Mouse (Mus musculus) cortical plate, adult 2 months (tissue): ENCODE data around the gene Keap1. TPM values are rescaled to one million over a fixed set of nuclear protein-coding genes. Genes with fewer than 3 reads are reported as not detected.
"Not testable (repeated sequence)": the region's sequence is repeated elsewhere in the genome, so short reads cannot be mapped to it uniquely, and the experiment has no call there.

Source experiments
- H3K27ac ChIP-seq: fragments of 200-500 bp; 2 replicates; pipeline ENCODE4 v1.5.1; 2012; ENCODE audit warnings: low read length, control low read depth, inconsistent platforms; ENCODE audit not compliant: insufficient read depth
- H3K4me1 ChIP-seq: fragments of 200-500 bp; 2 replicates; pipeline ENCODE4 v1.6.1; 2011; ENCODE audit warnings: low read length; ENCODE audit not compliant: control insufficient read depth, insufficient read depth
- H3K4me3 ChIP-seq: fragments of 200-500 bp; 2 replicates; pipeline ENCODE4 v1.5.1; 2011; ENCODE audit warnings: mild to moderate bottlenecking, low read length, control low read depth; ENCODE audit not compliant: insufficient read depth
- CTCF ChIP-seq: fragments of 200-500 bp; IDR thresholded peaks from 2 replicates; pipeline ENCODE4 v1.5.1; 2011; ENCODE audit warnings: mild to moderate bottlenecking, control low read depth, low read length; ENCODE audit not compliant: insufficient read depth; ENCODE audit errors: extremely low read depth
- POLR2A ChIP-seq: fragments of 200-500 bp; IDR thresholded peaks from 2 replicates; pipeline ENCODE4 v1.6.1; 2011; ENCODE audit warnings: mild to moderate bottlenecking, low read length, control low read depth; ENCODE audit not compliant: insufficient read depth; ENCODE audit errors: extremely low read depth
- polyA plus RNA-seq: library from polyadenylated mRNA; depleted of rRNA; stranded (reverse); fragments of >200 nt; gene quantifications from 2 replicates; pipeline ENCODE4 v1.2.3, GENCODE M21; 2012

Gene Keap1
- polyA plus RNA-seq, 1 experiment = 62.3 TPM

DNA sequence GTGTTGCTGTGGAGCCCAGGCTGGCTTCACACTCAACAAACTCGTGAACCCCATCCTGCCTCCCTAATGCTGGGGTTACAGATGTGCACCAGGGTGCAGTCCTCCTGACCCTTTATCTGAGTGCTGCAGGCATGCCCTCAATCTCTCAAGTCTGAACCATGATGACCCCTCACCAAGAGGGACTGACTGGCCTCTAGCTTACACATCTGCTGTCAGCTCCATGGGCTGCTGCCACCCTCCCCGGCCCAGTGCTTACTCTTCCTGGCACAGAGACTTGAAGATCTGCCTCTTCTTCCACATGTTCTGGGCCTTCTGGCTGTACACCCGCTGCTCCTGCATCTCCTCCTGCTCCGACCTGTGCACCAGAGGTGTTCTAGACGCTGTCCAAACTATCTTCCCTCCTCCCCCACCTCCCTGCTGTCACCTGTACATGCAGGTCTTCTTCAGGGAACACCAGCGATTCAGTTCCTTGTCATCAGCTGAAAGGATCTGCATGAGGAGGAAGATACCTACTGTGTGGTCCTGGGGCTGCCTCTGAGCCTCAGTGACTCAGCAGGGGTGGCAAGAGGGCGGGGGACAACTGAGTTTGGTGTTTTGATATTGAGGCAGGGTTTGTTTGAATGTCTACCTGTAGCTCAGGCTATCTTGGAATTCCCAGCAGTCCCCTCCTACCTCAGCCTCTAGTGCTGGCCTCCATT, 36.0 kb upstream of the Keap1 start:
- Histone ChIP-seq H3K4me1 (no peaks in the 10 kb centered on the region), H3K4me3 (no peak overlapping the region), H3K27ac (no peak overlapping the region)
- TF ChIP-seq CTCF = no peak
- 0 out of 2 replicates have a peak, but pooled peaks have one; percentile 42 for TF ChIP-seq POLR2A

DNA sequence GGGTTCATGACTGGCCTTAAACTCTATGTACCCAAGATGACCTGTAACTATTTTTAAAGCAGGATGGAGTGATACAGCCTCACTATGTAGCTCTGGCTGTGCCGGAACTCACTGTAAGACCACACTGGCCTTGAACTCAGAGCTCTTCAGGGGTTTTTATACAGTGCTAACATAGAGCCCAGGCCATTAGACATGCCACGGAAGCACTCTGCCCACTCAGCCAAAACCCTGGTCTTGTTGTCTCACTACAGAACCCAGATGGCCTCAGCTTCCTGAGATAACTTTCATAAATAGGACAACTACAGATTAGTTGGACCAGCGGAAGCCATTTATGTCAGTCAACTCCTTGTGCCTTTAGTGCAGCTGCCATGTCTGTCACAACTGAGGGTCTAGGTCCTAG, 35.2 kb upstream of the Keap1 start:
- no peak for TF ChIP-seq POLR2A
- TF ChIP-seq CTCF = no peak
- Histone ChIP-seq H3K4me3 (no peak overlapping the region), H3K27ac (no peak overlapping the region), H3K4me1 (no peaks in the 10 kb centered on the region)

DNA sequence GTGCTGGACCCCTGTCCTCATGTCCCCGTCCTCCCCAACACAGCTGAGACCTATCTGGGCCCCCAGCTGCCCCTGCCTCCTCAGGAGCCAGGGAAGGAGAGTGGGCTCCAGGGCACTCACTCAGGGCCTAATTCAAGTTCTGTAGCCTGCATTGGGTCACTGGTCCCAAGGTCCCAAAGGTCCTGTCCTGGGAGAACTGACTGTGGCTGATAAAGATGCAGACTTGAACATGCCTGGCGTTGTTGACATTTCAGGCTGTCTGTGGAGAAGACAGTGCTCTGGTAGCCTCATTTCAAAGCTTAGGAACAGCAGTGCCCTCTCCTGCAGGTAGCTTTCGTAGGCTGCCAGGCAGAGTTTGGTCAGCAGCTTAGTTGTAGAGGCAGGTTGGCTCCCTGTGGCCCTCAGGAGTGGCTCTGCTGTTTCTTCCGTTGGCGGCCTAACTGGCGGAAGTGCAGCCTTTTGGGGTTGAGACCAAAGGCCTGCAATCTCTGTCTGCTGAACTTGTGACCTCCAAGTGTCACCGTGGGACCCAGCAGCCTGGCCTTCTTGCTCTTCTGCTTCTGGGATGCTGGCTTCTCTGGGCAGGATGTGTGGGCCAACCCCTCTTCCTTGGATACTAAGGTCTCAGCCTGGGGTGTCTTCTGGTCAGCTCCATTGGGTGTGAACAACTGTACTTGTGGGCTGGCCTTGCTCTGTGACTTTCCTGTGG, 34.5 kb upstream of the Keap1 start:
- no peak overlapping the region for H3K27ac ChIP-seq
- H3K4me3 ChIP-seq = no peak overlapping the region
- no peaks in the 10 kb centered on the region for H3K4me1 ChIP-seq
- no peak for TF ChIP-seq POLR2A
- TF ChIP-seq CTCF = no peak

DNA sequence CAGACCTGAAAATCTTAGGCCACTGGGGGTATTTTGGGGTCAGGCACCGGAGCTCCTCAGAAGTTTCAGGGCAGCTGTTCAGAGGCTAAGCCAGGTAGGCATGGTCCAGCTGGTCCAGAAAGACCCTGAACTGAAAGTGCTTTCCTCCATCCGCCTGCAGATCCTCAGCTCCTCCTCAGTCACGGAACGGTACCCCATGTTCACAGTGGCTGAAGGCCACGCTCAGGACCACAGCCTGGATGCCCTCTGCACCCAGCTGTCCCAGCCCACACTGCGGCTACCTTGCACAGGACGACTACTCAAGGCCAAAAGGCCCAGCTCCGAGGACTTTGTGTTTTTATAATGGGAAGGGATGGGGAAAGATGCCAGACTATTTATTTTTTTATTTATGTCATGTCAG, 33.9 kb upstream of the Keap1 start:
- Histone ChIP-seq H3K4me3 (no peak overlapping the region), H3K4me1 (no peaks in the 10 kb centered on the region), H3K27ac (no peak overlapping the region)
- TF ChIP-seq POLR2A (no peak), CTCF (no peak)

DNA sequence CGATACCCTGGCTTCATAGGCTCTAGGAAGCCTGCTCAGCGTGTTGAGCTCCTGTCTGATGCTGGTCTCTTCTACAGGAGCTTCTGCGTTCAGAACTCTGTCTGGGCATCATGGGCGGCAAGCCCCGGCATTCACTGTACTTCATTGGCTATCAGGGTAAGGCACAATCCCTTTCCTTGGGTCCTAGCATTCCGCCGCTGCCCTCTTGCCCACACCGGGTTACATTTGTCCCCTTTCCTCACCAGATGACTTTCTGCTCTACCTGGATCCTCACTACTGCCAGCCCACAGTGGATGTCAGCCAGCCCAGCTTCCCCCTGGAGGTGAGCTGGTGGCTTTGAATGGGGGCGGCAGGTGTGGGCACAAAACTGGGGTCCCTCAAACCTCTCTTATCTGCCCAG, 33.2 kb upstream of the Keap1 start:
- H3K4me1 ChIP-seq = no peaks in the 10 kb centered on the region
- TF ChIP-seq POLR2A (no peak), CTCF (no peak)
- H3K4me3 ChIP-seq = no peak overlapping the region
- H3K27ac ChIP-seq = no peak overlapping the region

DNA sequence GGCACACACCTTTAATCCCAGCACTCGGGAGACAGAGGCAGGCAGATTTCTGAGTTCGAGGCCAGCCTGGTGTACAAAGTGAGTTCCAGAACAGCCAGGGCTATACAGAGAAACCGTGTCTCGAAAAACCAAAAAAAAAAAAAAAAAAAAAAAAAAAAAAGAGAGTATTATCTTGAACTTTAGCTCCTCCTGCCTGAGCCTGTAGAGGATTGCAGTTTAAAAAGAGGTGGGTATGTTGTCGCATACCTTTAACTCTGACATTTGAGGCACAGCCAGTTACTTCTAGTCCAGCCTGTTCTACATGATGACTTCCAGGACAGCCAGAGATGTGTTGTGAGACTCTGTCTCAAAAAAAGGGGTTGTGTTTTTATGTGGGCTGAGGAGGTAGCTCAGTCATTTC, 30.4 kb upstream of the Keap1 start:
- not testable (repeated sequence) for H3K4me1 ChIP-seq, H3K4me3 ChIP-seq, H3K27ac ChIP-seq

DNA sequence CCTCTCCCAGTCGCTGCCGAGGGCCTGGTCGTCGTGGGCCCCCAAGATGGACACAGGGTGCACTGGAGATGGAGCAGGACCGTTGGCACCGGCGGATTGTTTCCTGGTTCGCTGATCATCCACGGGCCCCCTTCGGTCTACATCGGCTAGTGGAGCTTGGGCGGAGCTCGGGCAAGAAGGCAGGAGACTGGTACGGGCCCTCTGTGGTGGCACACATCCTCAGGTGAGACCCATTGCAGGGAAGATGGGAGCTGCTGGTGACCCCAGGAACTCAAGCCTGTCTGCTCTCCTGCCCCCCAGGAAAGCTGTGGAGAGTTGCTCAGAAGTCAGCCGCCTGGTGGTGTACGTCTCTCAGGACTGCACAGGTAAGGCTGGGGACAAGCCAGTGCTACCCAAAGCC, 29.1 kb upstream of the Keap1 start:
- TF ChIP-seq POLR2A (no peak), CTCF (no peak)
- Histone ChIP-seq H3K4me1 (peaks cover 3% of the 10 kb centered on the region; the same call in 1 of the 2 replicates), H3K4me3 (no peak overlapping the region)

DNA sequence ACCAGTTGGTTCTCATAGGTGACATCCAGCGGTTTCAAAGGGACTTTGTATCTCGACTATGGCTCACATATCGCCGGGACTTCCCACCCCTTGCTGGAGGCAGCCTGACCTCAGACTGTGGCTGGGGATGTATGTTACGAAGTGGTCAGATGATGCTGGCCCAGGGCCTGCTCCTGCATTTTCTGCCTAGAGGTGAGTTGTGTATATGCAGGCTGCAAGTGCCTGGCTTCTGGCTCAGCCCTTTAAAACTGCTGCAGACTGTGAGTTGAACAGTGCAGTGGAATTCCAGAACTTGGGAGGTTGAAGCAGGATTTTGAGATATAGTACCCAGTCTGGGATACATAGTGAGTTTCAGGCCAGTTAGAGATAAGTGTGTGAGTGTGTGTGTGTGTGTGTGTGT, 27.7 kb upstream of the Keap1 start:
- no peak for TF ChIP-seq POLR2A
- TF ChIP-seq CTCF = no peak
- H3K27ac ChIP-seq = no peak overlapping the region
- H3K4me3 ChIP-seq = no peak overlapping the region
- H3K4me1 ChIP-seq = peaks cover 3% of the 10 kb centered on the region; the same call in 1 of the 2 replicates

More for the DNA sequence above, 29.1 kb upstream of the Keap1 start:
- H3K27ac ChIP-seq = no peak overlapping the region

DNA sequence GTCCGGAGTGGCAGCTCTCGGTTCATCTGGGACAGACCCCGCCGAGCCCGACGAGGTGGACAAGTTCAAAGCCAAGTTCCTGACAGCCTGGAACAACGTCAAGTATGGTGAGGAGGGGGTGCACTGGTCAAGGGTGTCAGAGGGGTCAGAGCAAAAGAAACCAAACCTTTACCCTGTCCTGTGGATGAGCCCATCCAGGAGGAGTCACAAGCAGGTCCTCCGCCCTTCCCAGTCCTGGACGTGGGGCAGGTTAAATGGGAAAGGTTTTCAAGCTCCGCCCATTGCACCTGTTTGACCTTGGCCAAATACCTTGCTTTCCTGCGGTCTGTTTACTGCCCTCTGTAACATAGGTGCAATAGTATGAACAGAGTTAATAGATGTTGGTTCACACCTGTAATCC, 26.4 kb upstream of the Keap1 start:
- H3K27ac ChIP-seq = no peak overlapping the region
- peak overlapping the region; percentile 55 for H3K4me3 ChIP-seq
- H3K4me1 ChIP-seq = peaks cover 3% of the 10 kb centered on the region; the same call in 1 of the 2 replicates
- TF ChIP-seq POLR2A (no peak), CTCF (no peak)

DNA sequence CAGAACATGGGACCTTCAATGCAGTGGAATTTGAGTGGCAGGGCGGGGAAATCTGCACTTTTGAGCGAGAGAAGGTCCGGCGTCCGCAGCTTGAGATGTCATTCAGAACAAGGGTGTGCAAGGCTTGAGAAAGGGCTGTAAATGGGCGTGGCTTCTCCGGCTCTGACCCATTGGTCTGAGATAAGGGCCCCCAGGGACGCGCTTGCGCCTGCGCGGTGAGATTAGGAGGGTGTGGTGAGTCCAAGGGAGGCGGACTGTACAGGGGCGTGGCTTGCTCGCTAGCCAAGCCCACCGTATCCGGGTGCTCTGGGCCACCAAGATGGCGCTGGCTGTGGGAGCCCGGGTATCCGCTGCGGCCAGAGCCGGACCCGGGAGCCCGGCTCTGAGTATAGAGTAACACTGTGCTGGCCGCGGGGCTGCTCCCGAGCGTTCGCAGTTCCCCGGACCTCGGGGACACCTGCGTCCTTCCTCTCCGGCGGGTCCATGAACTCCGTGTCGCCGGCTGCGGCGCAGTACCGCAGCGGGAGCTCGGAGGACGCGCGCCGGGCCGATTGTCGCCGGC, 25.9 kb upstream of the Keap1 start, which contains the start of gene Atg4d:
Gene Atg4d, plus strand, starts transcription at position 294 of the 562 bp plus-strand sequence.
- Histone ChIP-seq H3K4me1 (peaks cover 3% of the 10 kb centered on the region; the same call in 1 of the 2 replicates), H3K4me3 (peak within 1 kb of the TSS; percentile 55), H3K27ac (no peak within 1 kb of the TSS; the same call in 1 of the 2 replicates)
- TF ChIP-seq POLR2A (peak; percentile 81), CTCF (no peak)
